Mouse (Mus musculus): ENCODE results near the gene Slc25a21.

GRCm38 (mm10) chr12:57187032-57187431, 10.2 kb downstream of the Slc25a21 start:
- no peak for TF ChIP-seq CTCF (IDR thresholded peaks at IDR 0.05; ENCODE audit: low read depth, low read length)
- TF ChIP-seq POLR2A (IDR thresholded peaks at IDR 0.05; ENCODE audit: extremely low read depth, insufficient read depth, low read length): no peak
